Mouse (Mus musculus) T-helper 2 cell (primary cell): Measurements from ENCODE around the gene Sncg.
"Not testable (repeated sequence)": the region's sequence is repeated elsewhere in the genome, so short reads cannot be mapped to it uniquely, and the experiment has no call there.

ENCODE experiments used
- in situ Hi-C: fragments of 300-600 bp; cut with MboI, MseI; formaldehyde crosslinking; loops from one replicate; pipeline ENCODE4 v1.15.1; 2025; ENCODE audit warnings: high pct_unique_total_duplicates

Sncg gene

GRCm38 (mm10) chr14:34370921-34371320 lies 3.7 kb downstream of the Sncg start:
- in situ Hi-C loops = no loop called here

- in situ Hi-C loops = no loop called here
These were observed 4.4 kb downstream of the Sncg start for GRCm38 (mm10) chr14:34370203-34370602.

GRCm38 (mm10) chr14:34365147-34365507 lies 9.5 kb downstream of the Sncg start:
- in situ Hi-C loops = no loop called here

- in situ Hi-C loops = not testable (repeated sequence)
These were observed 10.1 kb downstream of the Sncg start for GRCm38 (mm10) chr14:34364254-34365146.

DNA sequence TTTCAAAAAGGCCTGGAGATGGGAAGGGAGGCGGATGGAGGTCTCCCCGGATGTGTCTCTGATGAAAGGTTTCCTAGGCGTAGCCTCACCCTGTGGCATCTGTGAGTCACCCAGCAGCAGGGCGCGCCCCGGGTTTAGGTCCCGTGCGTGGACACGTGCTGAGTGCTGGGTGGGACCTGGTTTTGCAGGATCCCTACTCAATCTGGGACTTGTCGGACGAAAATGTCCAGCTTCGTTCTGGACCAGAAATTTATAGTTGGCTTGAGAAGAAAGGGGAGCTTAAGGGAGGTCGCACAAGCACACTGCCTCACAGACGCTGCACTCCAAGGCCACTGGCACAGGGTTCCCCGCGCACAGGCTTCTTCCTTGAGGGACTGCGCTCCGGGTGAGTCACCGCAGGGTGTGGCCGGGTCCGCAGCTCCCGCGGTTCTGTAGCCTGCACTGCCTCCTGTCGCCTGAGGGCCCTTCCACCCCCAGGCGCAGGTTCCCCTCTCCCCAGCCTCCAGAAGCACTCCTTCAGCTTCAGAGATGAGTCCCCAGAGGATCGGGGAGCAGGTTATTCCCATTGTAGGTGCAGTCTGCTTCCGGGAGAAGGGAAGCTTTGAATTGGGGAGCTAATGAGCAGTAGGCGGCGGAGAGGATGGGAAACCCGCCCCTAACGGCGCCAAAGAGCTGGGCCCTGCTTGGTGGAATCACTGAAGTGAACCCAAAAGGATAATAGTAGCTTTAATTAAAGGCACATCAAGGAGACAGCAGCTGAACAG lies 10.9 kb downstream of the Sncg start:
- in situ Hi-C loops = no loop called here

DNA sequence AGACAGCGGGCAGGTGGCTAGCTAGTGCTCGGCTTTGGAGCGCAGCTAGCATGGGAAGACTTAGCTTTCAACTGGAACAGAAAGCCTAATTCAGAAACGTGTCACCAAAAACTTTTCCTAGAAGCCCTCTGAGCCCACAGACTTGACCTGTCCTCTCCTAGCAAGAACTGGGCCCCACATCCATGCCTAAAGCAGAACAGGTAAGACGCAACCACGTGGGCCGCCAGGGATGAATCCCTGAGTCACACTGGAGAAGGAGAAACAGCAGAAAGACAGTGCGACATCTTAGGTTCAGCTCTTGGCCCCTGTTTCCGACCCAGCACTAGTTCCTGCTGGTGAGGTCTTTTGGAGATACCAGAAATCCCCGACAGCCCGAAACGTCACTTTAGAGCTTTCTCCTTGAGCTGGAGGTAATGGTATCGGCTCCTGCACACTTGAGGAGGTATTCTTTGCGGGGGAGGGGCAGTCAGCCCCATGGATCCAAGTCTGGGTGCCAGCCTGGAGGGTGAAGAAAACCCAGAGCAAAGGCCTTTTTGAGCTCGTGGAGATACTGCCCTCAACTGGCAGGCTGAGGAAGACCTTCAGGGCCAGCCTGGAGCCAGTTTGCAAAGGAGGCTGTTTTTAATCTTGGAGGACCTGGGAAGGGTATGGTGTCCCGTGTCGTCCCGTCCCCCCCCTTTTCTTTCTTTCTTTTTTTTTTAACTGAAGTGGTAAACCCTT lies 11.7 kb downstream of the Sncg start:
- in situ Hi-C loops = no loop called here

DNA sequence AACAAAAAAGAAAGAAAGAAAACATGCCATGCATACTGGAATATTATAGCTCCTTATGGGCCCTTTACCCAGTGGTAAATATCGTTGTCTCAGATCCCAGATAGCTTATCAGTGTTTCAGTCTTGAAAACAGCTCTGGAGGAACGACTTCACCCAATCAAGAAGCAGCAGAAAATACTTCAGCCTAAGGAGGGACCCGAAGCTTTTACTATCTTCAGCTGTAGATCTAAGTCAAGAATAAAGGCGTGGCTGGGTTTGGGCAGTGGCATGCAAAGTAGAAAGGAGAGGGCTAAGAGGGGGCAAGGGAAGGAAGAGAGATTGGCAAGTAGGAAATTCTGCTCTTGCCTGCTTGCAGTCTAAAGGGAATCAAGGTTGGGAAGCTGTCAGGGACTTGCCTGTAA lies 12.5 kb downstream of the Sncg start:
- in situ Hi-C loops = no loop called here

GRCm38 (mm10) chr14:34360251-34360650 lies 14.3 kb downstream of the Sncg start:
- in situ Hi-C loops = no loop called here

- in situ Hi-C loops = no loop called here
These were observed 14.8 kb downstream of the Sncg start for GRCm38 (mm10) chr14:34359676-34360244.

- in situ Hi-C loops = no loop called here
These were observed 16.7 kb downstream of the Sncg start for GRCm38 (mm10) chr14:34357671-34358455.

DNA sequence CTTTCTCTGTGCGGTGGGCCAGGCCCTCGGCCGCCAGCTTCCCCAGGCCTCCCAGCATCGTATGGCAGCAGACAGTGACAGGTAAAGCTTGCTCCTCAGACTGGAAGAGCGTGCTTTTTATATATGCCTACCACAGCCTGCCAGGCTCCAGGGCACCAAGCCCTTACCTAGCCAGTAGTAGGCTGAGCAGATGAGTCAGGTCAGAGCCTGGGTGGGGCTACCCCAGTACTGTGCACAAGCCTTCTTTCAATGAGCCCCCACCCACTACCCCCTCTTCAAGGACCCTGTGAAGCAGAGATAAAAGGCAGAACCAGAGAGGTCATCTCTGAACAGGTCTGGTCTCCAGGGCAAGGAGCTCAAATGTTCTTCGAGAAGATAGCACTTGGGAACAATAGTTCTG lies 19.3 kb downstream of the Sncg start, which contains the start of gene Fam25c:
Fam25c (minus strand) TSS at position 133 of the 400 bp plus-strand sequence.
- in situ Hi-C loops = no loop called here

GRCm38 (mm10) chr14:34354456-34354855 lies 20.1 kb downstream of the Sncg start:
- in situ Hi-C loops = no loop called here

DNA sequence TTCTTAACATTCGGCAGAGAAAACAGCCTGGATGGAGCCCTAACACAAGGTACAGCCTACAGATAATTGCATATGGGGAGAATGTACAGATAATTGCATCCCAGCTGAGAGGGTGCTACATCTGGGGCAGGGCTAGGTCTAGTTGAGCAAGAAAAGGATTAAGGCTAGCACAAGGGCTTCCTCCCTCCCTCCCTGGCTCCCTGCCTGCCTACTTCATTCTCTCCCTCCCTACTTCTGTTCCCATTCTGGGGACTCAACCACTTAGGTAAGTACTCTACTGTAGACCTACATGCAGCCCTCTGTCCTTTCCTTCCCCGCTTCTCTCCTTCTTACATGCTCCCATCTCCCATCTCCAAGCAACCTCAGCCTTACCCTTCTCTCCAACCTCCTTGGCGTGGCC lies 21.3 kb downstream of the Sncg start:
- in situ Hi-C loops = no loop called here

DNA sequence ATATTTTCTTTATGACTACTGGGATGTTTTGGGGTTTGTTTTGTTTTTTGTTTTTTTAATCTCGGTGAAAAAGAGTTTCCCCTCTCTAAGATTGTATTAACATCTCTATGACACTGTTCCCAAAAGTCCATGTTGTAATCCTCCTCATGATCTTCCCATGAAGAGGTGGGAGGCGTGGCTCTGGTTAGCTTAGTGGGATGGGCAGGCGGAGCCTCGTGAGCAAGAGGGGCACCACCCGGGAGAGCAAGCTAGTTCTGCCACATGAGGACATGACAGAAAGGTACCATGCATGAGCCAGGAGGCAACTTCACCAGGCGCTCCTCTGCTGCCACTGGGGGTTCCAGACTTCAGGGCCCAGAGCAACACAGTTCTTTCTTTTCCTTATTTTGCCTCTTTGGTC lies 22.1 kb downstream of the Sncg start:
- in situ Hi-C loops = no loop called here

DNA sequence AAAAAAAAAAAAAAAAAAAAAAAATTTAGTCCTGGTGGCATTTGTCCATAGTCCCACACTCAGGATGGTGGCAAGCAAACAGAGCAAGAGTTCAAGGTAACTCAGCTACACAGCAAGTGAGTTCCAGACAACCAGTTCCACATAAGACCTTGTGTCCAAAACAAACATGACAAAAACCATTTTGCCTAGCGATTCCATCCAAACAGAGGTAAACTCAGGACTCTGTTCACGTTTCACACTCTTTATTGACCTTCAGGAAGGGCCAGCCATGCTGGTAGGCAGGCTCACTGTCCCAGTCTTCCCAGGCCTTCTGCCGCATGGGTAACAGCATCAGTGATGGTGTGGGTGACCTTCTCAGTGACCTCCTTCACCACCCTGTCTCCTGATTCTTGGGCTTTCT lies 22.9 kb downstream of the Sncg start:
- in situ Hi-C loops = no loop called here

DNA sequence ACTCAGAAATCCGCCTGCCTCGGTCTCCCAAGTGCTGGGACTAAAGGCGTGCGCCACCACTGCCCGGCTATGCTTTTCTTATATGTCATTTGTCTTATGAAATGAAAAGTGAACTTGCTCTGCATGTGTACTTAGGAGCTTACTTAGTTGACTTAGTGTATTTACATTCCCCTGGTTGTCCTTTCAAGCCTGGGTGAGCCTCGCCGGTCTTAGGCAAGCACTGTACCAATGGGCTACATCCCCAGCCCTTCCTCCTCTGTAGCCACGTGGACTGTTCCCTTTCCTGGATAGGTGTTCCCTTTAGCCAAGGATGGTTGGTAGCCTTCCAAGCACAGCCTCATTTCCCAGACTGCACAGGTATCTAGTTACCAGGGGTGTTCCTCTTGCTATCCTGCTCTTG lies 25.6 kb downstream of the Sncg start:
- in situ Hi-C loops = no loop called here

DNA sequence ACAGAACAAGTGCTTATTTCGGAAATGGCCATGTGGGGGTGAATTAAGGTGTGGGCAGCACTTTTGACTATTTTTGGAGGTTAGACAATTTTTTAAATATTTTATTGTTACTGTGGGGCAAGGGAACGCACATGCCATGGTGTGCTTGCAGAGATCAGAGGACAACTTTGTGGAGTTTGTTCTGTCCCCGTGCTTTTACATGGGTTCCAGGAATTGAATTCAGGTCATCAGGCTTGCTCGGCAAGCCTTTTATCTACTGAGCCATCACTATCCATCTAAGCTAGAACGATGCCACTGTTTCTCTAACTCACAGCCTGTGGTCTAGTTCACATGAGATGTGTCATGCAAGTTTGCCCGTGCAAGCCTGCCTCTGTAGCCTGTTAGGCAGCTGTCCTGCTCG lies 26.3 kb downstream of the Sncg start:
- in situ Hi-C loops = no loop called here

- in situ Hi-C loops = no loop called here
These were observed 27.5 kb downstream of the Sncg start for GRCm38 (mm10) chr14:34347084-34347483.

DNA sequence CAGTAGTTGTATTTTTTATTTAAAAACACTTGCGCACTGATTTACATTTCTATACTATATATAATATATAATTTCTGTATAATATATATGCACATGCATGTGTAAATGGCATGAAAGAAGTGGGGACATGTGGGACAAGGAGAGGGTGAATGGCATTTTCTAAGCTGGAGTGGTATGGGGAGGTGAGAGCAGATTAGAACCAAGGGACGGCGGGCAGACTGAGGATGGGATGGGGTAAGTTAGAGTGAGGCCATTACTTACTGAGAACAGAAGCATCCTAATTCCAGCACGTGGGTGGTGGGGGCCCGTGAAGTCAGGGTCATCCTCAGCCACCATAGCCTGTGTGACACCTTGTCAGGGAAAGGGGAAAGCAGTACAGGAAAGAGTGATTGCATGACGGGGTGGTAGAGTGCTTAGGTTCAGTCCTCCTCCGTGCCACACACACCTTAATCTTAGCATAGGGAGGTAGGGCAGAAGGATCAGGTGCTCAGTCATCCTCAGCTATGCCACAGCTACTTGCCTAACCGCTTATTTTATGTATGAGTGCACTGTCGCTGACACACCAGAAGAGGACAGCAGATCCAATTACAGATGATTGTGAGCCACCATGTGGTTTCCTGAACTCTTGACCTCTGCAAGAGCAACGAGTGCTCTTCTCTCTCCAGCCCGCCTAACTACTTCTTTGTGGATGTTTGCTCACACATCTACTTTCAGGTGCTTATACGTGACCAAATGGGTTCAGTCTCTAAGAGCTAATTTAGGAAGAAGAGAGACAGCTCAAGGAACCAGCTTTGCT lies 28.6 kb downstream of the Sncg start:
- in situ Hi-C loops = no loop called here

GRCm38 (mm10) chr14:34344361-34344760 lies 30.2 kb downstream of the Sncg start:
- in situ Hi-C loops = no loop called here
